Mouse (Mus musculus): ENCODE data around the gene Smoc1. TPM values are rescaled to one million over a fixed set of nuclear protein-coding genes. Genes with fewer than 3 reads are reported as not detected.

Gene Smoc1
- polyA plus RNA-seq, 1 experiment = 2.9 TPM

GRCm38 (mm10) chr12:81107278-81108100 lies 80.9 kb downstream of the Smoc1 start:
- no peak for DNase-seq
- no peaks in the 10 kb centered on the region for H3K36me3 ChIP-seq (ENCODE audit: control insufficient read depth, insufficient read depth, low read length)
- no peak overlapping the region for H3K4me3 ChIP-seq (ENCODE audit: insufficient read depth, low read depth, low read length)
- H3K4me1 ChIP-seq (ENCODE audit: control insufficient read depth, insufficient read depth, low read length) = no peaks in the 10 kb centered on the region
- no peaks in the 10 kb centered on the region for H3K27me3 ChIP-seq (replicated peaks; ENCODE audit: control insufficient read depth, insufficient read depth, low read length)
- no peak for TF ChIP-seq CTCF (conservative IDR thresholded peaks at IDR 0.05; ENCODE audit: insufficient read depth, insufficient read length, low read depth, low read length)
- TF ChIP-seq POLR2A (IDR thresholded peaks at IDR 0.05; ENCODE audit: low read depth, low read length) = no peak
- 85% methylated on average over 14 of the region's 14 CpGs for WGBS
- no peak overlapping the region for H3K27ac ChIP-seq (ENCODE audit: insufficient read depth, low read depth, low read length)

- H3K4me1 ChIP-seq (ENCODE audit: control insufficient read depth, insufficient read depth, low read length) = no peaks in the 10 kb centered on the region
- H3K36me3 ChIP-seq (ENCODE audit: control insufficient read depth, insufficient read depth, low read length) = no peaks in the 10 kb centered on the region
- H3K4me3 ChIP-seq (ENCODE audit: insufficient read depth, low read depth, low read length) = no peak overlapping the region
- H3K27me3 ChIP-seq (replicated peaks; ENCODE audit: control insufficient read depth, insufficient read depth, low read length) = no peaks in the 10 kb centered on the region
- H3K27ac ChIP-seq (ENCODE audit: insufficient read depth, low read depth, low read length) = no peak overlapping the region
- 34% methylated on average over 7 of the region's 7 CpGs for whole genome bisulfite sequencing
- DNase-seq = no peak
- TF ChIP-seq CTCF (conservative IDR thresholded peaks at IDR 0.05; ENCODE audit: insufficient read depth, insufficient read length, low read depth, low read length) = no peak
- TF ChIP-seq POLR2A (IDR thresholded peaks at IDR 0.05; ENCODE audit: low read depth, low read length) = no peak
Measured at GRCm38 (mm10) chr12:81108600-81109011, 82.0 kb downstream of the Smoc1 start.

GRCm38 (mm10) chr12:81110006-81110405 lies 83.4 kb downstream of the Smoc1 start:
- Histone ChIP-seq H3K36me3 (ENCODE audit: control insufficient read depth, insufficient read depth, low read length) (no peaks in the 10 kb centered on the region), H3K27ac (ENCODE audit: insufficient read depth, low read depth, low read length) (no peak overlapping the region), H3K4me3 (ENCODE audit: insufficient read depth, low read depth, low read length) (no peak overlapping the region), H3K27me3 (replicated peaks; ENCODE audit: control insufficient read depth, insufficient read depth, low read length) (no peaks in the 10 kb centered on the region), H3K4me1 (ENCODE audit: control insufficient read depth, insufficient read depth, low read length) (no peaks in the 10 kb centered on the region)
- no peak for TF ChIP-seq CTCF (conservative IDR thresholded peaks at IDR 0.05; ENCODE audit: insufficient read depth, insufficient read length, low read depth, low read length)
- no peak for TF ChIP-seq POLR2A (IDR thresholded peaks at IDR 0.05; ENCODE audit: low read depth, low read length)
- no peak for DNase-seq
- WGBS = 89% methylated on average over 3 of the region's 3 CpGs

GRCm38 (mm10) chr12:81112321-81112720 lies 85.7 kb downstream of the Smoc1 start:
- Histone ChIP-seq H3K4me3 (ENCODE audit: insufficient read depth, low read depth, low read length) (no peak overlapping the region), H3K27ac (ENCODE audit: insufficient read depth, low read depth, low read length) (no peak overlapping the region), H3K27me3 (replicated peaks; ENCODE audit: control insufficient read depth, insufficient read depth, low read length) (no peaks in the 10 kb centered on the region), H3K4me1 (ENCODE audit: control insufficient read depth, insufficient read depth, low read length) (no peaks in the 10 kb centered on the region), H3K36me3 (ENCODE audit: control insufficient read depth, insufficient read depth, low read length) (no peaks in the 10 kb centered on the region)
- no peak for DNase-seq
- TF ChIP-seq POLR2A (IDR thresholded peaks at IDR 0.05; ENCODE audit: low read depth, low read length) = no peak
- no peak for TF ChIP-seq CTCF (conservative IDR thresholded peaks at IDR 0.05; ENCODE audit: insufficient read depth, insufficient read length, low read depth, low read length)
- 90% methylated on average over 4 of the region's 4 CpGs for WGBS

GRCm38 (mm10) chr12:81120301-81120700 lies 93.7 kb downstream of the Smoc1 start:
- Histone ChIP-seq H3K36me3 (ENCODE audit: control insufficient read depth, insufficient read depth, low read length) (no peaks in the 10 kb centered on the region), H3K27me3 (replicated peaks; ENCODE audit: control insufficient read depth, insufficient read depth, low read length) (no peaks in the 10 kb centered on the region), H3K27ac (ENCODE audit: insufficient read depth, low read depth, low read length) (no peak overlapping the region), H3K4me1 (ENCODE audit: control insufficient read depth, insufficient read depth, low read length) (no peaks in the 10 kb centered on the region), H3K4me3 (ENCODE audit: insufficient read depth, low read depth, low read length) (no peak overlapping the region)
- no peak for DNase-seq
- no peak for TF ChIP-seq CTCF (conservative IDR thresholded peaks at IDR 0.05; ENCODE audit: insufficient read depth, insufficient read length, low read depth, low read length)
- TF ChIP-seq POLR2A (IDR thresholded peaks at IDR 0.05; ENCODE audit: low read depth, low read length) = no peak

- TF ChIP-seq POLR2A (IDR thresholded peaks at IDR 0.05; ENCODE audit: low read depth, low read length) (no peak), CTCF (conservative IDR thresholded peaks at IDR 0.05; ENCODE audit: insufficient read depth, insufficient read length, low read depth, low read length) (no peak)
- H3K27ac ChIP-seq (ENCODE audit: insufficient read depth, low read depth, low read length) = no peak overlapping the region
- no peaks in the 10 kb centered on the region for H3K4me1 ChIP-seq (ENCODE audit: control insufficient read depth, insufficient read depth, low read length)
- no peaks in the 10 kb centered on the region for H3K36me3 ChIP-seq (ENCODE audit: control insufficient read depth, insufficient read depth, low read length)
- DNase-seq = no peak
- no peaks in the 10 kb centered on the region for H3K27me3 ChIP-seq (replicated peaks; ENCODE audit: control insufficient read depth, insufficient read depth, low read length)
- no peak overlapping the region for H3K4me3 ChIP-seq (ENCODE audit: insufficient read depth, low read depth, low read length)
Measured at GRCm38 (mm10) chr12:81123793-81124192, 97.2 kb downstream of the Smoc1 start.

GRCm38 (mm10) chr12:81126842-81127241 lies 100.2 kb downstream of the Smoc1 start:
- Histone ChIP-seq H3K27ac (ENCODE audit: insufficient read depth, low read depth, low read length) (no peak overlapping the region), H3K36me3 (ENCODE audit: control insufficient read depth, insufficient read depth, low read length) (no peaks in the 10 kb centered on the region), H3K4me1 (ENCODE audit: control insufficient read depth, insufficient read depth, low read length) (no peaks in the 10 kb centered on the region), H3K4me3 (ENCODE audit: insufficient read depth, low read depth, low read length) (no peak overlapping the region), H3K27me3 (replicated peaks; ENCODE audit: control insufficient read depth, insufficient read depth, low read length) (no peaks in the 10 kb centered on the region)
- WGBS = 78% methylated on average over 3 of the region's 3 CpGs
- no peak for DNase-seq
- TF ChIP-seq CTCF (conservative IDR thresholded peaks at IDR 0.05; ENCODE audit: insufficient read depth, insufficient read length, low read depth, low read length) (no peak), POLR2A (IDR thresholded peaks at IDR 0.05; ENCODE audit: low read depth, low read length) (no peak)
